Mouse (Mus musculus): Measurements from ENCODE around the gene Supt5. TPM values are rescaled to one million over a fixed set of nuclear protein-coding genes. Genes with fewer than 3 reads are reported as not detected.

Supt5 gene
- total and polyA plus RNA-seq, 3 experiments, result 35.5 to 111 (median 67.3) TPM

DNA sequence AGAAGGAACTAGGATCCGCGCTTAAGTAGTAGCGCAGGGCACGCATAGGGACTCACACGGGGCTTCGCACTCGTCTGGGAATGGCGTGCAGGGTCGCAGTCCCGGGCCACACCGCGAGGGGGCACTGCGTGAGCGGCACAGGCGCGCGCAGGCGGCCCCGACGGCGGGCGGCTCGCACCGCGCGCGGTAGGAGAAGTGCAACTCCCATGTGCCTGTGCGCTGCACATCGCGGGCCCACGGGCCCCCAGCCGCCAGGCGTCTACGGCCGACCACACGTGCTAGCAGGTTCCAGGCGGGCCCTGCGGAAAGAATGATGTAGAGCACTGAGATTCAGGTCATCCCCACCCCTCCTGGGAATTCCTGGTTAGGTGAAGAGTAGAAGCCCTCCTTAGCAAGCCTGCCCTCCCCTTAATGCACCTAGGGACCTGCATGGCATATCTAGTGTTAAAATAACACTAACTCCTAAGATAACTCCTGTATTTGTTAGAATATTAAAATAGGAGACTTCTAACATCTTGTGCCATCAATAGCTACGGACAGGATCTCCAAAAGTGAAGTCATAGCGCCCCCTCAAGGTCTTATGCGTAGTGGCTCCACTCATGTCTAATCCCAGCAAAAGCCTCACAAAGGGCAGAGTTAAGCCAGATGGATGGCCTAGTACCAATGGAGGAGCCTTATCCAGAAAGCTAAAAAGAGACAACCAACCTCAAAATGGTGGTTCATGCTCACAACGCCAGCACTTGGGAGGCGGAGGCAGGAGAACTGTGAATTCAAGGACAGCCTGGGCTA, 39.5 kb downstream of the Supt5 start:
- DNase-seq (ENCODE audit: extremely low read depth), result peak; percentile 67
- no peaks in the 10 kb centered on the region for H3K27me3 ChIP-seq (replicated peaks)
- no peak overlapping the region for H3K9ac ChIP-seq (ENCODE audit: insufficient read depth, low read depth)
- peaks cover 0 to 5% of the 10 kb centered on the region in 2 experiments for H3K36me3 ChIP-seq (replicated peaks in 1 of 2; ENCODE audit: control insufficient read depth in 1 of 2, insufficient read depth in 1 of 2, low read length in 1 of 2)
- dilution Hi-C loops (cut with MboI; ENCODE audit: extremely low pct_ligation_motif_present, extremely low pct_unique_long_range_greater_than_20kb, low sequenced_read_pairs), result no loop called here
- H3K4me2 ChIP-seq (ENCODE audit: insufficient read depth, low read depth, poor library complexity, severe bottlenecking), result no peak overlapping the region
- no peak overlapping the region for H3K27ac ChIP-seq (ENCODE audit: insufficient read depth, low read depth)
- H3K4me1 ChIP-seq (ENCODE audit: control insufficient read depth in 1 of 2, insufficient read depth in 2 of 2), result peaks cover 10 to 23% of the 10 kb centered on the region in 2 experiments
- in situ Hi-C loops (cut with MboI; ENCODE audit: low pct_ligation_motif_present, low pct_unique_long_range_greater_than_20kb, low sequenced_read_pairs), result no loop called here
- no peak for TF ChIP-seq JUND (conservative IDR thresholded peaks at IDR 0.05; ENCODE audit: low read depth, low read length)
- TF ChIP-seq CTCF (conservative IDR thresholded peaks at IDR 0.05 in 1 of 2, IDR thresholded peaks at IDR 0.05 in 1 of 2; ENCODE audit: low read depth in 2 of 2, low read length in 2 of 2), result peak; percentile 12 to 72; a peak in 3 of 4 replicates
- no peak for TF ChIP-seq TBP (conservative IDR thresholded peaks at IDR 0.05; ENCODE audit: low read depth, low read length)
- peak; percentile 49 for TF ChIP-seq SMC3 (IDR thresholded peaks at IDR 0.05; ENCODE audit: low read depth, low read length)
- peak; percentile 41; the same call in 1 of the 2 replicates for TF ChIP-seq NRF1 (IDR thresholded peaks at IDR 0.05; ENCODE audit: low read depth, low read length)
- no peak for TF ChIP-seq GABPA (IDR thresholded peaks at IDR 0.05; ENCODE audit: insufficient replicate concordance, low read depth, low read length)
- TF ChIP-seq MAX (IDR thresholded peaks at IDR 0.05; ENCODE audit: low read length), result peak; percentile 61; the same call in 1 of the 2 replicates
- no peak for TF ChIP-seq MEF2A (IDR thresholded peaks at IDR 0.05; ENCODE audit: borderline replicate concordance, low read depth, low read length)
- no peak for TF ChIP-seq ELF1 (IDR thresholded peaks at IDR 0.05; ENCODE audit: low read depth, low read length)
- peak; percentile 22; the same call in 1 of the 2 replicates for TF ChIP-seq MXI1 (IDR thresholded peaks at IDR 0.05; ENCODE audit: low read depth, low read length)
- TF ChIP-seq BHLHE40 (IDR thresholded peaks at IDR 0.05; ENCODE audit: low read depth, low read length), result peak; percentile 83
- TF ChIP-seq ETS1 (conservative IDR thresholded peaks at IDR 0.05; ENCODE audit: low read depth, low read length), result peak; percentile 53; the same call in 1 of the 2 replicates
- no peak for TF ChIP-seq TCF12 (IDR thresholded peaks at IDR 0.05; ENCODE audit: low read depth, low read length)
- no peak for TF ChIP-seq IRF4 (IDR thresholded peaks at IDR 0.05; ENCODE audit: low read depth, low read length)
- TF ChIP-seq ZC3H11A (IDR thresholded peaks at IDR 0.05; ENCODE audit: low read depth, low read length), result no peak
- peak; percentile 75 for TF ChIP-seq RAD21 (IDR thresholded peaks at IDR 0.05; ENCODE audit: low read depth, low read length)
- H3K4me3 ChIP-seq (replicated peaks in 1 of 3; ENCODE audit: low read depth in 2 of 3, low read length in 2 of 3, poor library complexity in 1 of 3), result no peak overlapping the region
- H3K79me2 ChIP-seq (replicated peaks; ENCODE audit: control insufficient read depth, extremely low read depth, insufficient read depth, poor library complexity, severe bottlenecking), result no peaks in the 10 kb centered on the region
- H3K9me3 ChIP-seq (replicated peaks; ENCODE audit: low read length), result no peaks in the 10 kb centered on the region

DNA sequence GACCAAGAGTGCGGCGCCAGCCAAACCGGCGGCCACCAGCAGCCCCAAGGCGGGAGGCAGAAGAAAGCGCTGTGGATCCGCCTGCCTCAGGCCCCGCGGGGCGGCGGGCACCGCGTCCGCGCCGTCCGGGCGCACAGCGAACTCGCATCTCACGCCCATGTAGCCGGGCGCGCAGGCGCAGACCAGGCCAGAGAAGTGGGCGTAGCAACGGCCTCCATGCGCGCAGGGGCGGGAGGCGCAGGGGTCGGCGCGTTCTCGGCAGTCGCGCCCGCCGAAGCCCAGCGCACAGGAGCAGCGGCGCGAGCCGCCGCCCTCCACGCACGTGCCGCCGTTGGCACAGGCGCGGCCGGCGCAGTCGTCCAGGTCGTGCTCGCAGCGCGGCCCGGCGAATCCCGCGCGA, 44.1 kb downstream of the Supt5 start:
- no peak for TF ChIP-seq JUN (IDR thresholded peaks at IDR 0.05; ENCODE audit: insufficient read depth, low read depth, low read length)
- TF ChIP-seq BHLHE40 (IDR thresholded peaks at IDR 0.05; ENCODE audit: low read depth, low read length), result 0 out of 2 replicates have a peak, but pooled peaks have one; percentile 11
- no peak for TF ChIP-seq UBTF (IDR thresholded peaks at IDR 0.05; ENCODE audit: low read depth, low read length)
- peak; percentile 73 for TF ChIP-seq NRF1 (IDR thresholded peaks at IDR 0.05; ENCODE audit: low read depth, low read length)
- Histone ChIP-seq H3K4me2 (ENCODE audit: insufficient read depth, low read depth, poor library complexity, severe bottlenecking) (no peak overlapping the region), H3K27ac (ENCODE audit: insufficient read depth, low read depth) (no peak overlapping the region), H3K27me3 (replicated peaks) (no peaks in the 10 kb centered on the region), H3K36me3 (replicated peaks in 1 of 2; ENCODE audit: control insufficient read depth in 1 of 2, insufficient read depth in 1 of 2, low read length in 1 of 2) (no peaks in the 10 kb centered on the region), H3K79me2 (replicated peaks; ENCODE audit: control insufficient read depth, extremely low read depth, insufficient read depth, poor library complexity, severe bottlenecking) (no peaks in the 10 kb centered on the region), H3K4me1 (ENCODE audit: control insufficient read depth in 1 of 2, insufficient read depth in 2 of 2) (peaks cover 3 to 4% of the 10 kb centered on the region in 2 experiments; a peak in 2 of 4 replicates), H3K4me3 (replicated peaks in 1 of 3; ENCODE audit: low read depth in 2 of 3, low read length in 2 of 3, poor library complexity in 1 of 3) (peak overlapping the region in 1 of 3 experiments; percentile 48), H3K9me3 (replicated peaks; ENCODE audit: low read length) (no peaks in the 10 kb centered on the region), H3K9ac (ENCODE audit: insufficient read depth, low read depth) (no peak overlapping the region)
- DNase-seq (ENCODE audit: extremely low read depth), result no peak
- in situ Hi-C loops (cut with MboI; ENCODE audit: low pct_ligation_motif_present, low pct_unique_long_range_greater_than_20kb, low sequenced_read_pairs), result no loop called here
- dilution Hi-C loops (cut with MboI; ENCODE audit: extremely low pct_ligation_motif_present, extremely low pct_unique_long_range_greater_than_20kb, low sequenced_read_pairs), result no loop called here
